28 mouse cellular contexts compared by ENCODE assay signal in the genomic region with DNA sequence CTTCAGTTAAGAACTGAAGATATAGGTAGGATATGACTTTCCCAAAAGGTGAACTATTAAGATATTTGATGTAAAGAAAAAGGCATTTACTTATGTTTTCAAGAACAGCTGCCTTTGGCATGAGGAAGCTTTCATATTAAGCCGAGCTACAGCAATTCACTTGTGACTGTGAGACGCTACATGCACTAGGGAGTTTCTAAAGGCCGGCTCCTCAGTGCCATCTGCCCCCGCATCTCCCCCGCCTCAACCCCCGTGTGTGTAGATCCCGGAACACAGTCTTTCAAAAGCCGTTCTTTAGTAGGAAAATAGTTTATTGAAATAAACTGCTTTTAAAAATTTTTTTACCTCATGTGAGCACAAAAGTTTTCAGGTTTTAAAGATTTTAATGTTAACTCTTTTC. TPM values are rescaled to one million over a fixed set of nuclear protein-coding genes. Genes with fewer than 3 reads are reported as not detected.
A peak's percentile ranks its signal among the peaks of the same experiment; 100 is the strongest.
DNase-seq lines count a peak whose midpoint lies in the region; ATAC-seq lines count a peak whose summit lies in the region.
"Had no signal": no experiment of that assay in that cellular context is flagged by ENCODE, and none has a peak within 500 bp of the region (broad histone marks: within the 10 kb centered on the region; RNA-seq: fewer than 3 reads in every experiment).

No protein-coding gene starts in this region.

- no peaks in the 10 kb centered on the region for H3K27me3 ChIP-seq in hindbrain, embryonic 13.5 days
- H3K27me3 ChIP-seq in hindbrain, embryonic 10.5 days (ENCODE audit: insufficient read depth, poor library complexity, severe bottlenecking): no peaks in the 10 kb centered on the region
- no peaks in the 10 kb centered on the region for H3K27me3 ChIP-seq in midbrain, embryonic 14.5 days (ENCODE audit: control insufficient read depth, insufficient read depth, low read length)
- no peaks in the 10 kb centered on the region for H3K27me3 ChIP-seq in midbrain, embryonic 10.5 days (ENCODE audit: low read depth, poor library complexity, severe bottlenecking)
- H3K27me3 ChIP-seq in midbrain, embryonic 15.5 days (replicated peaks): no peaks in the 10 kb centered on the region
- H3K27me3 ChIP-seq: embryonic facial prominence, embryonic 13.5 days; heart, embryonic 12.5 days; kidney, embryonic 15.5 days; liver, embryonic 15.5 days; lung, embryonic 15.5 days; megakaryocyte, embryonic 14.5 days had no signal

- 62% methylated on average over 8 of the region's 8 CpGs for WGBS in hindbrain, embryonic 13.5 days
- WGBS in hindbrain, embryonic 10.5 days: 66% methylated on average over 8 of the region's 8 CpGs
- WGBS in midbrain, embryonic 14.5 days: 27% methylated on average over 8 of the region's 8 CpGs
- 70% methylated on average over 8 of the region's 8 CpGs for WGBS in midbrain, embryonic 10.5 days
- 36% methylated on average over 8 of the region's 8 CpGs for WGBS in midbrain, embryonic 15.5 days

- H3K9me3 ChIP-seq in hindbrain, embryonic 13.5 days: no peaks in the 10 kb centered on the region
- no peaks in the 10 kb centered on the region for H3K9me3 ChIP-seq in hindbrain, embryonic 10.5 days
- no peaks in the 10 kb centered on the region; the same call in 1 of the 2 replicates for H3K9me3 ChIP-seq in midbrain, embryonic 14.5 days (ENCODE audit: control insufficient read depth, low read length)
- H3K9me3 ChIP-seq in midbrain, embryonic 10.5 days (replicated peaks): no peaks in the 10 kb centered on the region
- no peaks in the 10 kb centered on the region for H3K9me3 ChIP-seq in midbrain, embryonic 15.5 days
- H3K9me3 ChIP-seq: embryonic facial prominence, embryonic 13.5 days; heart, embryonic 12.5 days; kidney, embryonic 15.5 days; limb, embryonic 10.5 days; liver, embryonic 15.5 days; lung, embryonic 15.5 days; megakaryocyte, embryonic 14.5 days had no signal

- 0 out of 2 replicates have a peak overlapping the region, but pooled peaks have one; percentile 48 for H3K27ac ChIP-seq in hindbrain, embryonic 13.5 days
- H3K27ac ChIP-seq in hindbrain, embryonic 10.5 days: no peak overlapping the region
- peak overlapping the region; percentile 64 for H3K27ac ChIP-seq in midbrain, embryonic 14.5 days (replicated peaks; ENCODE audit: low read depth, low read length)
- H3K27ac ChIP-seq in midbrain, embryonic 10.5 days (replicated peaks): no peak overlapping the region
- 0 out of 2 replicates have a peak overlapping the region, but pooled peaks have one; percentile 50 for H3K27ac ChIP-seq in midbrain, embryonic 15.5 days
- H3K27ac ChIP-seq: embryonic facial prominence, embryonic 13.5 days; kidney, embryonic 15.5 days; limb, embryonic 10.5 days; liver, embryonic 15.5 days; lung, embryonic 15.5 days had no signal

- H3K9ac ChIP-seq in hindbrain, embryonic 13.5 days: no peak overlapping the region
- no peak overlapping the region for H3K9ac ChIP-seq in midbrain, embryonic 14.5 days (replicated peaks; ENCODE audit: low read length)
- H3K9ac ChIP-seq in midbrain, embryonic 15.5 days: no peak overlapping the region
- H3K9ac ChIP-seq: embryonic facial prominence, embryonic 13.5 days; heart, embryonic 12.5 days; kidney, embryonic 15.5 days; liver, embryonic 15.5 days; lung, embryonic 15.5 days had no signal

- no peak for ATAC-seq in hindbrain, embryonic 13.5 days (ENCODE audit: low FRiP score)
- ATAC-seq in midbrain, embryonic 14.5 days (ENCODE audit: low FRiP score, low TSS enrichment): peak; percentile 58; the same call in 1 of the 2 replicates
- no peak; the same call in 1 of the 2 replicates for ATAC-seq in midbrain, embryonic 15.5 days (replicated peaks)
- ATAC-seq: CD4-positive, CD25-positive, alpha-beta regulatory T cell, adult 4 months; intestine, postnatal 0 days had no signal

- no peak for DNase-seq in hindbrain, embryonic 10.5 days (ENCODE audit: low spot score)
- peak; percentile 55 for DNase-seq in midbrain, embryonic 14.5 days
- no peak for DNase-seq in midbrain, embryonic 10.5 days (ENCODE audit: low spot score)
- no peak for DNase-seq in frontal cortex, postnatal 36 days (ENCODE audit: low spot score in 2 of 2)
- DNase-seq in right cerebral cortex, postnatal 4 days: no peak
- no peak for DNase-seq in embryo, embryonic 10 days (ENCODE audit: low spot score)
- DNase-seq: adrenal gland, postnatal 36 days; cerebellum, adult 11-12 months; cerebellum, postnatal 25 days; embryo, embryonic 11 days; gastrocnemius, postnatal 10 days; heart, postnatal 10 days; liver; lung, postnatal 36 days; right cerebral cortex, postnatal 25 days; thymus, postnatal 14 days had no signal

- no peaks in the 10 kb centered on the region for H3K36me3 ChIP-seq in hindbrain, embryonic 13.5 days
- H3K36me3 ChIP-seq in hindbrain, embryonic 10.5 days: no peaks in the 10 kb centered on the region
- H3K36me3 ChIP-seq in midbrain, embryonic 14.5 days (ENCODE audit: control insufficient read depth, insufficient read depth, low read length): no peaks in the 10 kb centered on the region
- no peaks in the 10 kb centered on the region for H3K36me3 ChIP-seq in midbrain, embryonic 10.5 days
- no peaks in the 10 kb centered on the region for H3K36me3 ChIP-seq in midbrain, embryonic 15.5 days (replicated peaks)
- H3K36me3 ChIP-seq: embryonic facial prominence, embryonic 13.5 days; heart, embryonic 12.5 days; kidney, embryonic 15.5 days; limb, embryonic 10.5 days; liver, embryonic 15.5 days; lung, embryonic 15.5 days had no signal

- no peak overlapping the region for H3K4me2 ChIP-seq in hindbrain, embryonic 13.5 days
- H3K4me2 ChIP-seq in midbrain, embryonic 14.5 days (ENCODE audit: low read length): peak overlapping the region; percentile 45
- peak overlapping the region; percentile 41; the same call in 1 of the 2 replicates for H3K4me2 ChIP-seq in midbrain, embryonic 15.5 days
- H3K4me2 ChIP-seq: embryonic facial prominence, embryonic 13.5 days; heart, embryonic 12.5 days; kidney, embryonic 15.5 days; liver, embryonic 15.5 days; lung, embryonic 15.5 days had no signal

- H3K4me3 ChIP-seq in hindbrain, embryonic 13.5 days: no peak overlapping the region
- no peak overlapping the region for H3K4me3 ChIP-seq in hindbrain, embryonic 10.5 days
- H3K4me3 ChIP-seq in midbrain, embryonic 14.5 days (replicated peaks; ENCODE audit: low read depth, low read length): no peak overlapping the region
- no peak overlapping the region for H3K4me3 ChIP-seq in midbrain, embryonic 10.5 days
- no peak overlapping the region for H3K4me3 ChIP-seq in midbrain, embryonic 15.5 days
- H3K4me3 ChIP-seq: embryonic facial prominence, embryonic 13.5 days; heart, embryonic 12.5 days; kidney, embryonic 15.5 days; limb, embryonic 10.5 days; liver, embryonic 15.5 days; lung, embryonic 15.5 days; megakaryocyte, embryonic 14.5 days had no signal

- no peaks in the 10 kb centered on the region for H3K4me1 ChIP-seq in hindbrain, embryonic 13.5 days (replicated peaks)
- no peaks in the 10 kb centered on the region for H3K4me1 ChIP-seq in hindbrain, embryonic 10.5 days (replicated peaks)
- H3K4me1 ChIP-seq in midbrain, embryonic 14.5 days (ENCODE audit: control insufficient read depth, insufficient read depth, low read length): 0 out of 2 replicates have a peak, but pooled peaks cover 6% of the 10 kb centered on the region
- no peaks in the 10 kb centered on the region for H3K4me1 ChIP-seq in midbrain, embryonic 10.5 days
- no peaks in the 10 kb centered on the region for H3K4me1 ChIP-seq in midbrain, embryonic 15.5 days
- H3K4me1 ChIP-seq: embryonic facial prominence, embryonic 13.5 days; heart, embryonic 12.5 days; kidney, embryonic 15.5 days; limb, embryonic 10.5 days; liver, embryonic 15.5 days; lung, embryonic 15.5 days; megakaryocyte, embryonic 14.5 days had no signal

RNA-seq across cellular contexts. Expression of a gene that starts 42.5 kb away (rescaled TPM):
- polyA plus RNA-seq in hindbrain, embryonic 13.5 days (2015; fragmentation: Nextera tagmentation; extraction: Ambion mirVana): 9.9 and 14.0 TPM in 2 replicates
- polyA plus RNA-seq in hindbrain, embryonic 10.5 days (2016; fragmentation: Nextera tagmentation; extraction: Ambion mirVana): 0.14 and 1.1 TPM in 2 replicates
- polyA plus RNA-seq in midbrain, embryonic 14.5 days (2014; fragmentation: Nextera tagmentation; extraction: Ambion mirVana): 20.1 and 22.1 TPM in 2 replicates
- polyA plus RNA-seq in midbrain, embryonic 10.5 days (2016; fragmentation: Nextera tagmentation; extraction: Ambion mirVana): 0.11 TPM in 1 of 2 replicates, not detected in the other
- 17.4 and 20.9 TPM in 2 replicates for polyA plus RNA-seq in midbrain, embryonic 15.5 days (2015; fragmentation: Nextera tagmentation; extraction: Ambion mirVana)
- polyA plus RNA-seq: limb, embryonic 10.5 days; spleen, adult 2 months had no signal

Comparison
In these comparisons a context has a peak if more than half of its experiments do, and no peak if none do; other contexts are left out.
1. H3K27ac ChIP-seq: peak in hindbrain, embryonic 13.5 days (single experiment), midbrain, embryonic 14.5 days (single experiment) and midbrain, embryonic 15.5 days (single experiment); none in hindbrain, embryonic 10.5 days (single experiment) and midbrain, embryonic 10.5 days (single experiment).